ENCODE assay signal across 7 mouse cellular contexts in the genomic region with DNA sequence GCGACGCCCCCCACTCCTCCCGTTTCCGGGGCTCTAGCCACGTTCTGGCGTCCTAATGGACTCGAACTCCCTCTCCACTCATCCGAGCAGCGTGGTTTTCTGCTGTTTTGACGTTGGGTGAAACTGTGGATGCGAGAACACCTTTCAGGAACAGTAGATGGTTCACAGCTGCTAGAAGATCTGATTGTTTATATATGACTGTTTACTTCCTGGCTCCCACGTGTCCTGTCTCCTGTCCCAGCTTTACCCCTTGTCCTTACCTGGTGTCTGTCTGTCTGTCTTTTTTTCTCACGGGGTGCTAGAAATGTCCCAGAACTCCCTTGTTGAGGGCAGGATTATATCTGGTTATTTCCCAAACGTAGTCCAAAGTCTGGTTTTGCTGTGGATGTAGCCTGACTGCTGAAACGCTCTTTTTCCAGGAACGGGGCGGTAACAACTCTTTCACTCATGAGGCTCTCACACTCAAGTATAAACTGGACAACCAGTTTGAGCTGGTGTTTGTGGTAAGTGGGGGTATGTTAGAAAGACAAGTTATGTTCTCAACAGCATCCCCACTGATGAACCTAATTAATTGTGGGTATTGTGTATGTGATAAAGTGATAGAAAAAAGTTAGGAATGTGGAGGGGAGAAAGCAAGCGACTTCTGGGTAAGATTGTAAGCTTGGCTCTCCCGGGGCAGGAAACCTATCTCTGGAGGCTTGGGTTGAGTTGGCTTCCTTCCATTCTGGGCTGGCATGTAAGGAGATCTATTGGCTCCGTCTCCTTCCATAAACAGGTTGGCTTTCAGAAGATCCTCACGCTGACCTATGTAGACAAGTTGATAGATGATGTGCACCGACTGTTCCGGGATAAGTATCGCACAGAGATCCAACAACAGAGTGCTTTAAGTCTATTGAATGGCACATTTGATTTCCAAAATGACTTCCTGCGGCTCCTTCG. TPM values are rescaled to one million over a fixed set of nuclear protein-coding genes. Genes with fewer than 3 reads are reported as not detected.
DNase-seq lines count a peak whose midpoint lies in the region; ATAC-seq lines count a peak whose summit lies in the region.

No protein-coding gene starts in this region.

- peak overlapping the region; percentile 76 for H3K9ac ChIP-seq in lung, embryonic 15.5 days
- peak overlapping the region; percentile 88 for H3K9ac ChIP-seq in embryonic facial prominence, embryonic 14.5 days (ENCODE audit: low read depth, low read length)
- peak overlapping the region; percentile 85 for H3K9ac ChIP-seq in hindbrain, embryonic 16.5 days (ENCODE audit: low read depth, low read length)
- peak overlapping the region; percentile 76 for H3K9ac ChIP-seq in midbrain, embryonic 14.5 days (replicated peaks; ENCODE audit: low read length)

- peak overlapping the region; percentile 58 for H3K4me2 ChIP-seq in lung, embryonic 15.5 days
- peak overlapping the region; percentile 84 for H3K4me2 ChIP-seq in embryonic facial prominence, embryonic 14.5 days (ENCODE audit: low read depth, low read length)
- H3K4me2 ChIP-seq in hindbrain, embryonic 16.5 days (ENCODE audit: low read length), result peak overlapping the region; percentile 78
- H3K4me2 ChIP-seq in midbrain, embryonic 14.5 days (ENCODE audit: low read length), result peak overlapping the region; percentile 95

- peaks cover 63% of the 10 kb centered on the region for H3K36me3 ChIP-seq in lung, embryonic 15.5 days
- peaks cover 55% of the 10 kb centered on the region for H3K36me3 ChIP-seq in embryonic facial prominence, embryonic 14.5 days (ENCODE audit: control insufficient read depth, insufficient read depth, low read length)
- peaks cover 23% of the 10 kb centered on the region for H3K36me3 ChIP-seq in hindbrain, embryonic 16.5 days (ENCODE audit: control insufficient read depth, insufficient read depth, low read length)
- peaks cover 51% of the 10 kb centered on the region for H3K36me3 ChIP-seq in midbrain, embryonic 14.5 days (ENCODE audit: control insufficient read depth, insufficient read depth, low read length)

- H3K4me1 ChIP-seq in lung, embryonic 15.5 days, result peaks cover 16% of the 10 kb centered on the region
- H3K4me1 ChIP-seq in embryonic facial prominence, embryonic 14.5 days (ENCODE audit: control insufficient read depth, insufficient read depth, low read length), result peaks cover 10% of the 10 kb centered on the region
- peaks cover 16% of the 10 kb centered on the region for H3K4me1 ChIP-seq in hindbrain, embryonic 16.5 days (ENCODE audit: control insufficient read depth, insufficient read depth, low read depth, low read length)
- H3K4me1 ChIP-seq in midbrain, embryonic 14.5 days (ENCODE audit: control insufficient read depth, insufficient read depth, low read length), result peaks cover 15% of the 10 kb centered on the region

- peak overlapping the region; percentile 76 for H3K4me3 ChIP-seq in lung, embryonic 15.5 days
- peak overlapping the region; percentile 92 for H3K4me3 ChIP-seq in embryonic facial prominence, embryonic 14.5 days (ENCODE audit: low read depth, low read length)
- H3K4me3 ChIP-seq in hindbrain, embryonic 16.5 days (ENCODE audit: low read length), result peak overlapping the region; percentile 90
- peak overlapping the region; percentile 85 for H3K4me3 ChIP-seq in midbrain, embryonic 14.5 days (replicated peaks; ENCODE audit: low read depth, low read length)

- intact Hi-C loops in left cerebral cortex, postnatal 25 days (cut with DNase I), result loop anchor here (5.0 kb wide), 1 partner anchor 55 kb away; the partner anchor contains the start of genes Fam118b and Rpusd4
- intact Hi-C loops in left cerebral cortex, postnatal 14 days (cut with DNase I), result loop anchor here (2.0 kb wide), 1 partner anchor 55 kb away; the partner anchor contains the start of genes Fam118b and Rpusd4

- 22% methylated on average over 26 of the region's 26 CpGs for WGBS in lung, embryonic 15.5 days
- WGBS in embryonic facial prominence, embryonic 14.5 days, result 33% methylated on average over 26 of the region's 26 CpGs
- WGBS in hindbrain, embryonic 16.5 days, result 36% methylated on average over 26 of the region's 26 CpGs
- 38% methylated on average over 26 of the region's 26 CpGs for WGBS in midbrain, embryonic 14.5 days

- no peaks in the 10 kb centered on the region for H3K27me3 ChIP-seq in lung, embryonic 15.5 days
- H3K27me3 ChIP-seq in embryonic facial prominence, embryonic 14.5 days (replicated peaks; ENCODE audit: control insufficient read depth, insufficient read depth, low read length), result no peaks in the 10 kb centered on the region
- no peaks in the 10 kb centered on the region for H3K27me3 ChIP-seq in hindbrain, embryonic 16.5 days (replicated peaks; ENCODE audit: control insufficient read depth, insufficient read depth, low read length)
- H3K27me3 ChIP-seq in midbrain, embryonic 14.5 days (ENCODE audit: control insufficient read depth, insufficient read depth, low read length), result no peaks in the 10 kb centered on the region

- H3K27ac ChIP-seq in lung, embryonic 15.5 days, result peak overlapping the region; percentile 64
- peak overlapping the region; percentile 79 for H3K27ac ChIP-seq in embryonic facial prominence, embryonic 14.5 days (replicated peaks; ENCODE audit: low read depth, low read length)
- H3K27ac ChIP-seq in hindbrain, embryonic 16.5 days (ENCODE audit: low read depth, low read length), result peak overlapping the region; percentile 55
- H3K27ac ChIP-seq in midbrain, embryonic 14.5 days (replicated peaks; ENCODE audit: low read depth, low read length), result peak overlapping the region; percentile 70; the same call in 1 of the 2 replicates

- H3K9me3 ChIP-seq in lung, embryonic 15.5 days, result no peaks in the 10 kb centered on the region
- no peaks in the 10 kb centered on the region for H3K9me3 ChIP-seq in embryonic facial prominence, embryonic 14.5 days (ENCODE audit: control insufficient read depth, low read length)
- H3K9me3 ChIP-seq in hindbrain, embryonic 16.5 days (ENCODE audit: control insufficient read depth, low read length), result no peaks in the 10 kb centered on the region
- H3K9me3 ChIP-seq in midbrain, embryonic 14.5 days (ENCODE audit: control insufficient read depth, low read length), result no peaks in the 10 kb centered on the region

- DNase-seq in lung, adult 18-20 months, result no peak
- no peak for DNase-seq in embryonic facial prominence, embryonic 14.5 days (ENCODE audit: low spot score)
- DNase-seq in midbrain, embryonic 14.5 days, result peak; percentile 42
- DNase-seq in left cerebral cortex, postnatal 25 days (ENCODE audit: low spot score in 2 of 2), result no peak
- no peak for DNase-seq in left cerebral cortex, postnatal 14 days (ENCODE audit: low spot score in 2 of 2)

- ATAC-seq in lung, embryonic 15.5 days (ENCODE audit: borderline replicate concordance, extremely low read depth, low FRiP score, low TSS enrichment), result no peak
- ATAC-seq in embryonic facial prominence, embryonic 14.5 days (ENCODE audit: low read depth), result 0 out of 2 replicates have a peak, but pooled peaks have one; percentile 1
- ATAC-seq in hindbrain, embryonic 16.5 days, result no peak
- ATAC-seq in midbrain, embryonic 14.5 days (ENCODE audit: low FRiP score, low TSS enrichment), result no peak

RNA-seq across cellular contexts. Expression of gene Foxred1, which starts 1.0 kb away (rescaled TPM):
- polyA plus RNA-seq in lung, embryonic 15.5 days (2015; fragmentation: Nextera tagmentation; extraction: Ambion mirVana), result 37.9 and 43.0 TPM in 2 replicates
- polyA plus RNA-seq in embryonic facial prominence, embryonic 14.5 days (2014; fragmentation: Nextera tagmentation; extraction: Ambion mirVana), result 27.2 and 30.0 TPM in 2 replicates
- polyA plus RNA-seq in hindbrain, embryonic 16.5 days (2015; fragmentation: Nextera tagmentation; extraction: Ambion mirVana), result 48.0 and 51.4 TPM in 2 replicates
- polyA plus RNA-seq in midbrain, embryonic 14.5 days (2014; fragmentation: Nextera tagmentation; extraction: Ambion mirVana), result 32.9 and 40.6 TPM in 2 replicates
- 10 to 100 TPM; 35.0 to 42.5 TPM for total RNA-seq in left cerebral cortex, postnatal 25 days (2021)
- 10 to 100 TPM; 36.3 to 37.0 TPM for total RNA-seq in left cerebral cortex, postnatal 14 days (2021)

RNA-seq across cellular contexts. Expression of gene Tirap, which starts 11.8 kb away (rescaled TPM):
- 10.6 and 14.0 TPM in 2 replicates for polyA plus RNA-seq in lung, embryonic 15.5 days (2015; fragmentation: Nextera tagmentation; extraction: Ambion mirVana)
- 10.0 and 10.8 TPM in 2 replicates for polyA plus RNA-seq in embryonic facial prominence, embryonic 14.5 days (2014; fragmentation: Nextera tagmentation; extraction: Ambion mirVana)
- polyA plus RNA-seq in hindbrain, embryonic 16.5 days (2015; fragmentation: Nextera tagmentation; extraction: Ambion mirVana), result 4.5 and 5.8 TPM in 2 replicates
- polyA plus RNA-seq in midbrain, embryonic 14.5 days (2014; fragmentation: Nextera tagmentation; extraction: Ambion mirVana), result 4.0 and 6.3 TPM in 2 replicates
- 1 to 10 TPM; 1.2 to 1.7 TPM for total RNA-seq in left cerebral cortex, postnatal 25 days (2021)
- total RNA-seq in left cerebral cortex, postnatal 14 days (2021), result 1 to 10 TPM; 1.8 to 2.7 TPM

RNA-seq across cellular contexts. Expression of gene Srpr, which starts 11.9 kb away (rescaled TPM):
- 113 and 118 TPM in 2 replicates for polyA plus RNA-seq in lung, embryonic 15.5 days (2015; fragmentation: Nextera tagmentation; extraction: Ambion mirVana)
- polyA plus RNA-seq in embryonic facial prominence, embryonic 14.5 days (2014; fragmentation: Nextera tagmentation; extraction: Ambion mirVana), result 161 and 167 TPM in 2 replicates
- 63.4 and 71.8 TPM in 2 replicates for polyA plus RNA-seq in hindbrain, embryonic 16.5 days (2015; fragmentation: Nextera tagmentation; extraction: Ambion mirVana)
- polyA plus RNA-seq in midbrain, embryonic 14.5 days (2014; fragmentation: Nextera tagmentation; extraction: Ambion mirVana), result 49.0 and 72.5 TPM in 2 replicates
- 10 to 100 TPM; 65.3 to 68.5 TPM for total RNA-seq in left cerebral cortex, postnatal 25 days (2021)
- 10 to 100 TPM; 59.9 to 62.4 TPM for total RNA-seq in left cerebral cortex, postnatal 14 days (2021)

RNA-seq across cellular contexts. Expression of gene Dcps, which starts 36.0 kb away (rescaled TPM):
- polyA plus RNA-seq in lung, embryonic 15.5 days (2015; fragmentation: Nextera tagmentation; extraction: Ambion mirVana), result 92.6 and 93.1 TPM in 2 replicates
- polyA plus RNA-seq in embryonic facial prominence, embryonic 14.5 days (2014; fragmentation: Nextera tagmentation; extraction: Ambion mirVana), result 59.3 and 68.7 TPM in 2 replicates
- polyA plus RNA-seq in hindbrain, embryonic 16.5 days (2015; fragmentation: Nextera tagmentation; extraction: Ambion mirVana), result 73.5 and 74.4 TPM in 2 replicates
- 74.6 and 81.0 TPM in 2 replicates for polyA plus RNA-seq in midbrain, embryonic 14.5 days (2014; fragmentation: Nextera tagmentation; extraction: Ambion mirVana)
- 10 to 100 TPM; 17.0 to 17.9 TPM for total RNA-seq in left cerebral cortex, postnatal 25 days (2021)
- total RNA-seq in left cerebral cortex, postnatal 14 days (2021), result 10 to 100 TPM; 15.6 to 17.8 TPM

RNA-seq across cellular contexts. Expression of gene Fam118b, which starts 55.8 kb away (rescaled TPM):
- polyA plus RNA-seq in lung, embryonic 15.5 days (2015; fragmentation: Nextera tagmentation; extraction: Ambion mirVana), result 35.9 and 36.7 TPM in 2 replicates
- polyA plus RNA-seq in embryonic facial prominence, embryonic 14.5 days (2014; fragmentation: Nextera tagmentation; extraction: Ambion mirVana), result 37.3 and 39.7 TPM in 2 replicates
- 46.6 and 48.5 TPM in 2 replicates for polyA plus RNA-seq in hindbrain, embryonic 16.5 days (2015; fragmentation: Nextera tagmentation; extraction: Ambion mirVana)
- 65.1 and 68.3 TPM in 2 replicates for polyA plus RNA-seq in midbrain, embryonic 14.5 days (2014; fragmentation: Nextera tagmentation; extraction: Ambion mirVana)
- 10 to 100 TPM; 23.5 to 25.2 TPM for total RNA-seq in left cerebral cortex, postnatal 25 days (2021)
- 10 to 100 TPM; 22.4 to 24.4 TPM for total RNA-seq in left cerebral cortex, postnatal 14 days (2021)
